Mouse (Mus musculus) neural tube, embryonic 11.5 days (tissue): ENCODE results near the gene Npr1. TPM values are rescaled to one million over a fixed set of nuclear protein-coding genes. Genes with fewer than 3 reads are reported as not detected.
A peak's percentile ranks its signal among the peaks of the same experiment; 100 is the strongest.

ENCODE experiments used
- ATAC-seq: fragments of 200-750 bp; cut with Nextera tagmentation; 2 replicates; pipeline ENCODE4 v1.8.0; 2017; ENCODE audit warnings: moderate number of reproducible peaks, mild to moderate bottlenecking, moderate TSS enrichment, moderate library complexity; ENCODE audit not compliant: insufficient read depth, low FRiP score, low TSS enrichment
- DNase-seq: peaks from one replicate; pipeline ENCODE4 v3.0.0-alpha.2; 2015; ENCODE audit warnings: low spot score
- H3K27ac ChIP-seq: fragments of 300-500 bp; sonication (generic); 2 replicates; pipeline ENCODE4 v1.5.1; 2014; ENCODE audit warnings: low read depth, mild to moderate bottlenecking, low read length
- H3K27me3 ChIP-seq: fragments of 300-500 bp; sonication (generic); 2 replicates; pipeline ENCODE4 v1.6.1; 2014; ENCODE audit warnings: mild to moderate bottlenecking, low read length, mixed read lengths; ENCODE audit not compliant: control insufficient read depth, insufficient read depth
- H3K36me3 ChIP-seq: fragments of 300-500 bp; sonication (generic); 2 replicates; pipeline ENCODE4 v1.6.1; 2014; ENCODE audit warnings: mild to moderate bottlenecking, low read length, moderate library complexity, mixed read lengths; ENCODE audit not compliant: control insufficient read depth, insufficient read depth
- H3K4me1 ChIP-seq: fragments of 300-500 bp; sonication (generic); 2 replicates; pipeline ENCODE4 v1.6.1; 2014; ENCODE audit warnings: low read length, mixed read lengths; ENCODE audit not compliant: control insufficient read depth, insufficient read depth
- H3K4me2 ChIP-seq: fragments of 300-500 bp; sonication (generic); 2 replicates; pipeline ENCODE4 v1.6.1; 2014; ENCODE audit warnings: low read depth, mild to moderate bottlenecking, moderate library complexity
- H3K4me3 ChIP-seq: fragments of 300-500 bp; sonication (generic); 2 replicates; pipeline ENCODE4 v1.5.1; 2014; ENCODE audit warnings: low read depth, low read length
- H3K9ac ChIP-seq: fragments of 300-500 bp; sonication (generic); 2 replicates; pipeline ENCODE4 v1.6.1; 2014; ENCODE audit warnings: mild to moderate bottlenecking, low read length
- H3K9me3 ChIP-seq: fragments of 300-500 bp; sonication (generic); 2 replicates; pipeline ENCODE4 v1.6.1; 2016; ENCODE audit warnings: low read length; ENCODE audit not compliant: control insufficient read depth
- WGBS: fragments of 180-500 bp; shearing (Covaris S2); extraction: QIAGEN DNeasy Blood & Tissue Kit; methylation state at CpG from one replicate; pipeline ENCODE4 v1.1.7; 2014; 5-methylcytosine and 5-hydroxymethylcytosine counted together
- polyA plus RNA-seq: library from polyadenylated mRNA; unstranded; fragments of >200 nt; fragmentation: Nextera tagmentation; extraction: Ambion mirVana; gene quantifications from 2 replicates; pipeline ENCODE4 v1.2.1, GENCODE M21; 2014

Npr1 gene
- polyA plus RNA-seq, 1 experiment from 2014 or later, result 3.1 TPM

DNA sequence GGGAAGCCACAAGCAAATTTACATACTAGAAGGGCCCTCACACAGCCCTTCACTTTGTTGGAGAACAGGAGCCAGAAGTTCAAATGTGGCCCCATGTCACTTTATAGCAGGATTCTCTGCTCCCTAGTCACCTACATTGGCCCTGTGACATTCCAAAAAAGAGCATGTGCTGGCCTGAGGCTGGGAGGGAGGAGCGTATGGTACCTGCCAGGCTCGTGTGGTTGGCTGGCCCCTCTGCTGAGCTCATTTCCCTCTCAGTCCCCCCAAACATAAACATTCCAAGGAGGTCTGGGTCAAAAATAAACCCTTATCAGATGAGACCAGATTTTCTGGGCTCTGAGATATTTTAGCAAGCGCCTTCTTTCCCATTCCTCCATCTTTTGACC is 52.7 kb downstream of the Npr1 start:
- ATAC-seq (no peak), DNase-seq (no peak)
- Histone ChIP-seq H3K4me1 (no peaks in the 10 kb centered on the region), H3K27ac (no peak overlapping the region), H3K4me3 (no peak overlapping the region), H3K4me2 (no peak overlapping the region), H3K9ac (no peak overlapping the region), H3K9me3 (no peaks in the 10 kb centered on the region), H3K27me3 (no peaks in the 10 kb centered on the region), H3K36me3 (peaks cover 13% of the 10 kb centered on the region)
- 75% methylated on average over 3 of the region's 3 CpGs for WGBS

- H3K4me1 ChIP-seq, result no peaks in the 10 kb centered on the region
- DNase-seq, result peak; percentile 65
- no peak overlapping the region for H3K9ac ChIP-seq
- no peak overlapping the region for H3K4me2 ChIP-seq
- H3K27me3 ChIP-seq, result no peaks in the 10 kb centered on the region
- H3K36me3 ChIP-seq, result peaks cover 12% of the 10 kb centered on the region
- no peak for ATAC-seq
- H3K9me3 ChIP-seq, result no peaks in the 10 kb centered on the region
- H3K27ac ChIP-seq, result no peak overlapping the region
- H3K4me3 ChIP-seq, result no peak overlapping the region
- WGBS, result 48% methylated on average over 5 of the region's 5 CpGs
Observed at GRCm38 (mm10) chr3:90412312-90413010, 53.2 kb downstream of the Npr1 start.

GRCm38 (mm10) chr3:90408721-90409120 is 56.9 kb downstream of the Npr1 start:
- Histone ChIP-seq H3K27me3 (no peaks in the 10 kb centered on the region), H3K4me2 (no peak overlapping the region), H3K9ac (no peak overlapping the region), H3K36me3 (peaks cover 15% of the 10 kb centered on the region), H3K9me3 (no peaks in the 10 kb centered on the region), H3K4me3 (no peak overlapping the region), H3K4me1 (no peaks in the 10 kb centered on the region), H3K27ac (no peak overlapping the region)
- 90% methylated on average over 3 of the region's 3 CpGs for WGBS
- no peak for DNase-seq
- ATAC-seq, result no peak

- 89% methylated on average over 5 of the region's 5 CpGs for WGBS
- no peak overlapping the region for H3K4me2 ChIP-seq
- DNase-seq (no peak), ATAC-seq (no peak)
- no peak overlapping the region for H3K4me3 ChIP-seq
- H3K9me3 ChIP-seq, result no peaks in the 10 kb centered on the region
- H3K9ac ChIP-seq, result no peak overlapping the region
- no peak overlapping the region for H3K27ac ChIP-seq
- no peaks in the 10 kb centered on the region for H3K4me1 ChIP-seq
- no peaks in the 10 kb centered on the region for H3K27me3 ChIP-seq
- H3K36me3 ChIP-seq, result peaks cover 20% of the 10 kb centered on the region
Observed at GRCm38 (mm10) chr3:90406414-90406813, 59.3 kb downstream of the Npr1 start.

- DNase-seq (no peak), ATAC-seq (no peak)
- H3K27me3 ChIP-seq, result no peaks in the 10 kb centered on the region
- no peaks in the 10 kb centered on the region for H3K9me3 ChIP-seq
- peaks cover 22% of the 10 kb centered on the region for H3K36me3 ChIP-seq
- H3K9ac ChIP-seq, result no peak overlapping the region
- no peak overlapping the region for H3K4me2 ChIP-seq
- WGBS, result 84% methylated on average over 4 of the region's 4 CpGs
- no peak overlapping the region for H3K4me3 ChIP-seq
- no peaks in the 10 kb centered on the region for H3K4me1 ChIP-seq
- H3K27ac ChIP-seq, result no peak overlapping the region
Observed at GRCm38 (mm10) chr3:90404609-90405008, 61.1 kb downstream of the Npr1 start.

- Histone ChIP-seq H3K36me3 (peaks cover 22% of the 10 kb centered on the region), H3K9ac (no peak overlapping the region), H3K4me1 (no peaks in the 10 kb centered on the region), H3K9me3 (no peaks in the 10 kb centered on the region), H3K27ac (no peak overlapping the region), H3K4me2 (no peak overlapping the region), H3K27me3 (no peaks in the 10 kb centered on the region), H3K4me3 (no peak overlapping the region)
- 86% methylated on average over 3 of the region's 3 CpGs for WGBS
- DNase-seq (no peak), ATAC-seq (no peak)
Observed at GRCm38 (mm10) chr3:90404121-90404520, 61.5 kb downstream of the Npr1 start.

DNA sequence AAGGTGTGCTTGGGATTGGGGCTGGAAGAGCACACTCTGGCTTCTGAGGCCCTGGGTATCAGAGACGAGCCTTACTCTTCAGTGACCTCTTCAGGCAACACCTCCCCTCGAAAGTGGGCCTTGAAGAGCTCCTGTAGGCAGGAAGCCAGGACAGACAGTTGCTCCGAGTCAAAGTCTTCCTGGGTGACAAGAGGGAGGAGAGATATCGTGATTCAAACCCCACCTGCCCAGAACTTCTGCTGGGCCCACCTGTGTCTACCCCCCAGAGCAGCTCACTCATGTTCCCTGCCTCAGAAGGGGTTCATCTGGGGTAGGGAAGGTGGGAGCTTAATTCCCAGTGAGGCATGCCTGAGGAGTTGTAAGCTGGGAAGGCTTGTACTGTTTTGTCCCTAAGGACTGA is 64.7 kb downstream of the Npr1 start:
- H3K27ac ChIP-seq, result no peak overlapping the region
- H3K9ac ChIP-seq, result no peak overlapping the region
- WGBS, result 84% methylated on average over 4 of the region's 4 CpGs
- ATAC-seq (no peak), DNase-seq (no peak)
- no peaks in the 10 kb centered on the region for H3K4me1 ChIP-seq
- H3K27me3 ChIP-seq, result no peaks in the 10 kb centered on the region
- no peaks in the 10 kb centered on the region for H3K9me3 ChIP-seq
- H3K36me3 ChIP-seq, result peaks cover 18% of the 10 kb centered on the region
- no peak overlapping the region for H3K4me2 ChIP-seq
- H3K4me3 ChIP-seq, result no peak overlapping the region

Other genes with a start within 250 kb of the Npr1 start
- gene Jtb, start 234.3 kb downstream of the Npr1 start, polyA plus RNA-seq, result 92.3 and 92.4 TPM in 2 replicates
- gene Creb3l4, start 222.4 kb downstream of the Npr1 start, polyA plus RNA-seq, result 3.4 and 4.0 TPM in 2 replicates
- gene Slc39a1, start 217.7 kb downstream of the Npr1 start, polyA plus RNA-seq, result 50.6 and 51.4 TPM in 2 replicates
- gene Crtc2, start 211.7 kb downstream of the Npr1 start, polyA plus RNA-seq, result 9.8 and 13.9 TPM in 2 replicates
- 4.7 and 6.2 TPM in 2 replicates for gene Dennd4b, start 200.7 kb downstream of the Npr1 start, polyA plus RNA-seq
- gene Gatad2b, start 172.7 kb downstream of the Npr1 start, polyA plus RNA-seq, result 9.2 and 11.4 TPM in 2 replicates
- 11.6 and 14.1 TPM in 2 replicates for gene Slc27a3, start 75.9 kb downstream of the Npr1 start, polyA plus RNA-seq
- gene Ints3, start 32.2 kb downstream of the Npr1 start, polyA plus RNA-seq, result 36.8 and 45.8 TPM in 2 replicates
- gene Ilf2, start 10.3 kb upstream of the Npr1 start, polyA plus RNA-seq, result 333 and 341 TPM in 2 replicates
- 77.3 and 77.7 TPM in 2 replicates for gene Snapin, start 25.2 kb upstream of the Npr1 start, polyA plus RNA-seq
- 133 and 134 TPM in 2 replicates for gene Chtop, start 43.6 kb upstream of the Npr1 start, polyA plus RNA-seq
- 4.6 and 8.4 TPM in 2 replicates for gene S100a1, start 48.5 kb upstream of the Npr1 start, polyA plus RNA-seq
- 11.2 and 12.7 TPM in 2 replicates for gene S100a13, start 48.6 kb upstream of the Npr1 start, polyA plus RNA-seq
- gene S100a14, start 61.0 kb upstream of the Npr1 start, polyA plus RNA-seq, result not detected in 2 replicates
- 39.2 and 40.0 TPM in 2 replicates for gene S100a16, start 71.4 kb upstream of the Npr1 start, polyA plus RNA-seq
- gene S100a3, start 94.7 kb upstream of the Npr1 start, polyA plus RNA-seq, result not detected in 2 replicates
- not detected in 2 replicates for gene S100a2, start 124.4 kb upstream of the Npr1 start, polyA plus RNA-seq
- not detected in 2 replicates for gene Gm42674, start 136.0 kb upstream of the Npr1 start, polyA plus RNA-seq
- 0.55 TPM in 1 of 2 replicates, not detected in the other for gene S100a4, start 137.9 kb upstream of the Npr1 start, polyA plus RNA-seq
- not detected in 2 replicates for gene S100a5, start 142.7 kb upstream of the Npr1 start, polyA plus RNA-seq
- 7.3 and 8.2 TPM in 2 replicates for gene S100a6, start 147.0 kb upstream of the Npr1 start, polyA plus RNA-seq
- gene S100a7a, start 188.2 kb upstream of the Npr1 start, polyA plus RNA-seq, result not detected in 2 replicates
- 4.8 and 5.3 TPM in 2 replicates for gene S100a8, start 203.1 kb upstream of the Npr1 start, polyA plus RNA-seq
- 2.6 and 5.2 TPM in 2 replicates for gene S100a9, start 229.9 kb upstream of the Npr1 start, polyA plus RNA-seq